Mouse (Mus musculus) limb, embryonic 12.5 days (tissue): ENCODE data around the gene Krit1. TPM values are rescaled to one million over a fixed set of nuclear protein-coding genes. Genes with fewer than 3 reads are reported as not detected.
"Not testable (repeated sequence)": the region's sequence is repeated elsewhere in the genome, so short reads cannot be mapped to it uniquely, and the experiment has no call there.

Experiments
- ATAC-seq: fragments of 200-750 bp; cut with Nextera tagmentation; 2 replicates; pipeline ENCODE4 v1.8.0; 2017; ENCODE audit warnings: low read depth, moderate TSS enrichment; ENCODE audit not compliant: insufficient number of reproducible peaks, insufficient read depth, low FRiP score, low TSS enrichment
- H3K27ac ChIP-seq: fragments of 300-500 bp; sonication (generic); 2 replicates; pipeline ENCODE4 v1.5.1; 2016; ENCODE audit warnings: mild to moderate bottlenecking, moderate library complexity
- H3K27me3 ChIP-seq: fragments of 300-500 bp; sonication (generic); 2 replicates; pipeline ENCODE4 v1.6.1; 2016; ENCODE audit warnings: mild to moderate bottlenecking, moderate library complexity
- H3K36me3 ChIP-seq: fragments of 300-500 bp; sonication (generic); 2 replicates; pipeline ENCODE4 v1.6.1; 2016; ENCODE audit warnings: mild to moderate bottlenecking, moderate library complexity
- H3K4me1 ChIP-seq: fragments of 300-500 bp; sonication (generic); replicated peaks from 2 replicates; pipeline ENCODE4 v1.6.1; 2016
- H3K4me2 ChIP-seq: fragments of 300-500 bp; sonication (generic); 2 replicates; pipeline ENCODE4 v1.6.1; 2016; ENCODE audit warnings: mild to moderate bottlenecking, moderate library complexity
- H3K4me3 ChIP-seq: fragments of 300-500 bp; sonication (generic); replicated peaks from 2 replicates; pipeline ENCODE4 v1.5.1; 2016; ENCODE audit warnings: mild to moderate bottlenecking
- H3K9ac ChIP-seq: fragments of 300-500 bp; sonication (generic); replicated peaks from 2 replicates; pipeline ENCODE4 v1.6.1; 2016; ENCODE audit warnings: mild to moderate bottlenecking, moderate library complexity
- H3K9me3 ChIP-seq: fragments of 300-500 bp; sonication (generic); 2 replicates; pipeline ENCODE4 v1.6.1; 2016; ENCODE audit warnings: mild to moderate bottlenecking, moderate library complexity
- WGBS: fragments of 180-500 bp; shearing (Covaris S2); methylation state at CpG from one replicate; pipeline ENCODE4 v1.1.7; 2016; 5-methylcytosine and 5-hydroxymethylcytosine counted together
- polyA plus RNA-seq: library from polyadenylated mRNA; unstranded; fragments of >200 nt; fragmentation: Nextera tagmentation; extraction: Ambion mirVana; gene quantifications from 2 replicates; pipeline ENCODE4 v1.2.1, GENCODE M21; 2016

The Krit1 gene
- polyA plus RNA-seq, 1 experiment from 2014 or later, result 63.0 TPM

- 75% methylated on average over 4 of the region's 4 CpGs for WGBS
Measured at GRCm38 (mm10) chr5:3800881-3801280, 2.1 kb upstream of the Krit1 start.

DNA sequence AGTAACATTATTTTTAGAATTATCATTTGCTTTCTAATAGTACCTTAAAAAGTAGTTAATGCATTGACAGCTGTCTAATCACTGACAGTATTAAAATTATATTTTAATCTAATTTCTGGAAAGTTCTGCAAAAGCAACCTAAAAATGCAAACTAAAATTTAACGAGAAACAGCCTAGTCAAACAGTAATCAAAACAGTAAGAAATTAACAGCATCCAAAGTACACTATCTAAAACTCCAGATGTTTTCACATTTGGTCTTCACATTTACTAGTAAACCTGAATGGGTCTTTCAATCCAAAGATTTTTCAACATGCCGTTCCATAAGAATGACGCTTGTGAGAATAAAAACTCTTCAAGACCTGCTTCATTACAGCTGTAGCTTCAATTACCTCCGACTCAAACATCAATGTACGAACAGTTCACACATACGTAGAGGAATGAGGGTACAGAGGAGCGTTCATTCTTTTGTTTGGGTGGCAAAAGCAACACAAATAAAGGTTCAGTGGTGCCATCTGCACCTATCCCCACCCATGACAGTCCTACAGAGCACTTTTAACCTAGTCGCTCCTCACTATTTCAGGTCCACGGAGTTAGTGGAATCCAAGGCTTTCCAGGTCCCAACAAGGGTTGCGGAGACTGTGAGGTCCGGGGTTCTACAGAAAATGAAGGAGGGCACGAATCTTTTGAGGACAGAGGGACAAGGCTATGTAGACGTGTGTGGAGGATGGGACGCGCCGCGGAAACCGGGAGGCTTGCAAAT is 1.1 kb upstream of the Krit1 start:
- Histone ChIP-seq H3K27ac (peak overlapping the region; percentile 88; the same call in 1 of the 2 replicates), H3K36me3 (no peaks in the 10 kb centered on the region), H3K9ac (peak overlapping the region; percentile 83), H3K4me1 (peaks cover 7% of the 10 kb centered on the region), H3K4me3 (peak overlapping the region; percentile 84), H3K27me3 (no peaks in the 10 kb centered on the region), H3K9me3 (no peaks in the 10 kb centered on the region), H3K4me2 (peak overlapping the region; percentile 81)
- peak; percentile 2; the same call in 1 of the 2 replicates for ATAC-seq
- WGBS, result 5% methylated on average over 18 of the region's 18 CpGs

More at GRCm38 (mm10) chr5:3800881-3801280, 2.1 kb upstream of the Krit1 start:
- H3K4me2 ChIP-seq, result peak overlapping the region; percentile 26; the same call in 1 of the 2 replicates
- no peaks in the 10 kb centered on the region for H3K36me3 ChIP-seq
- H3K27me3 ChIP-seq, result no peaks in the 10 kb centered on the region
- no peak overlapping the region for H3K4me3 ChIP-seq
- ATAC-seq, result no peak
- peaks cover 7% of the 10 kb centered on the region for H3K4me1 ChIP-seq
- H3K9ac ChIP-seq, result no peak overlapping the region
- no peak overlapping the region for H3K27ac ChIP-seq
- H3K9me3 ChIP-seq, result no peaks in the 10 kb centered on the region

- peak overlapping the region; percentile 83 for H3K9ac ChIP-seq
- H3K36me3 ChIP-seq, result peaks cover 10% of the 10 kb centered on the region; the same call in 1 of the 2 replicates
- whole genome bisulfite sequencing, result under 1% methylated on average over 36 of the region's 36 CpGs
- no peaks in the 10 kb centered on the region for H3K9me3 ChIP-seq
- no peaks in the 10 kb centered on the region for H3K27me3 ChIP-seq
- ATAC-seq, result peak; percentile 72; the same call in 1 of the 2 replicates
- H3K4me3 ChIP-seq, result peak overlapping the region; percentile 84
- H3K4me2 ChIP-seq, result peak overlapping the region; percentile 81
- H3K27ac ChIP-seq, result peak overlapping the region; percentile 88
- peaks cover 7% of the 10 kb centered on the region for H3K4me1 ChIP-seq
Measured at GRCm38 (mm10) chr5:3803292-3804165, 545 bp downstream of the Krit1 start.

GRCm38 (mm10) chr5:3808472-3808871 is 5.5 kb downstream of the Krit1 start:
- H3K36me3 ChIP-seq, result peaks cover 30% of the 10 kb centered on the region
- no peak overlapping the region for H3K4me3 ChIP-seq
- no peak overlapping the region for H3K9ac ChIP-seq
- no peak for ATAC-seq
- H3K4me1 ChIP-seq, result peaks cover 4% of the 10 kb centered on the region; the same call in 1 of the 2 replicates
- H3K27ac ChIP-seq, result no peak overlapping the region
- WGBS, result 100% methylated on average over 1 of the region's 1 CpGs
- no peaks in the 10 kb centered on the region for H3K9me3 ChIP-seq
- no peaks in the 10 kb centered on the region for H3K27me3 ChIP-seq
- H3K4me2 ChIP-seq, result no peak overlapping the region

DNA sequence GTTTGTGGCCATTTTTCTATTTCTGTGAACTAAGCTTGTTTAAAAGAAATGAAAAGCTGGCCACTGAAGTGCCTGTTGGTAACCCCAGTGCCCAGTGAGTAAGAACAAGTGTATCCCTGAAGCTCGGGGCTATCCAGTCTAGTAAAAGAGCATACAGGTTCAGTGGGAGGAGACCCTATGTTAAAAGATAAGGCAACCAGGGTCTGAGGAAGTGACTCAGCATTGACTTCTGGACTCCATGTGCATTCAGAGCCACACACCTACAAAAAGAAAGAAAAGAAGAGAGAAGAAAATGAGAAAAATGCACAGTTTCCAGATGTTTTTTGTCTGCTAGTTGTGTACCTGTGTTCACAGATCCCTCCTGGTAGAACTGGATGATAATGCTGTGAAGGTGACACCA is 31.1 kb downstream of the Krit1 start:
- Histone ChIP-seq H3K4me3 (no peak overlapping the region), H3K9ac (no peak overlapping the region), H3K4me2 (no peak overlapping the region), H3K27ac (no peak overlapping the region), H3K4me1 (no peaks in the 10 kb centered on the region), H3K27me3 (no peaks in the 10 kb centered on the region), H3K9me3 (peaks cover 4% of the 10 kb centered on the region; the same call in 1 of the 2 replicates), H3K36me3 (peaks cover 53% of the 10 kb centered on the region)
- 82% methylated on average over 1 of the region's 1 CpGs for WGBS
- ATAC-seq, result no peak

- no peak for ATAC-seq
- H3K4me2 ChIP-seq, result peak within 1 kb of the TSS; percentile 76
- H3K4me1 ChIP-seq, result 0 out of 2 replicates have a peak, but pooled peaks cover 8% of the 10 kb centered on the region
- peak within 1 kb of the TSS; percentile 60 for H3K9ac ChIP-seq
- H3K27ac ChIP-seq, result no peak within 1 kb of the TSS
- H3K9me3 ChIP-seq, result no peaks in the 10 kb centered on the region
- H3K36me3 ChIP-seq, result peaks cover 16% of the 10 kb centered on the region
- H3K4me3 ChIP-seq, result peak within 1 kb of the TSS; percentile 45
- H3K27me3 ChIP-seq, result no peaks in the 10 kb centered on the region; the same call in 1 of the 2 replicates
- 6% methylated on average over 24 of the region's 24 CpGs for WGBS
Measured at GRCm38 (mm10) chr5:3845026-3845425, 42.0 kb downstream of the Krit1 start, which contains the start of gene Lrrd1. Lrrd1 (plus strand) TSS chr5:3845173.

DNA sequence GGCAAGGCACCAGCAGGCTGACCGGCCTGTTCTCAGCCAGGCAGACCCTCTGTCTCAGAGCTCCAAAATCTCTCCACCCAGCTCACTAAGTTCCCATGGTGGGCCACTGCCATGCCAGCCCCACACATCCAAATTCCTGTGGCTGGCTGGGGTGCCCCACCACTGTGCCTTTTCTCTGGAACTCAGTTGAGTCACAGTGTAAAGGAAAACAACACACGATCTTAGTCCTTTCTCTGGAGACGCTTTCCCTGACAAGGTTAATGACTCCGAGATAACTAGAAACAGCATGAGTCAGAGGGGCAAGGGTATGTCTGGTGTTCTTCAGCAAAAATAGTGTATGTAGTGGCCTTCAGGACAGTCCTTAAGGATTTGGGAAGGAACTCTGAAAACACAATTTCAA is 67.2 kb downstream of the Krit1 start:
- ATAC-seq, result no peak
- Histone ChIP-seq H3K9ac (no peak overlapping the region), H3K27me3 (no peaks in the 10 kb centered on the region), H3K9me3 (no peaks in the 10 kb centered on the region), H3K27ac (no peak overlapping the region), H3K36me3 (no peaks in the 10 kb centered on the region), H3K4me1 (no peaks in the 10 kb centered on the region), H3K4me3 (no peak overlapping the region), H3K4me2 (no peak overlapping the region)
- WGBS, result 67% methylated on average over 4 of the region's 4 CpGs

DNA sequence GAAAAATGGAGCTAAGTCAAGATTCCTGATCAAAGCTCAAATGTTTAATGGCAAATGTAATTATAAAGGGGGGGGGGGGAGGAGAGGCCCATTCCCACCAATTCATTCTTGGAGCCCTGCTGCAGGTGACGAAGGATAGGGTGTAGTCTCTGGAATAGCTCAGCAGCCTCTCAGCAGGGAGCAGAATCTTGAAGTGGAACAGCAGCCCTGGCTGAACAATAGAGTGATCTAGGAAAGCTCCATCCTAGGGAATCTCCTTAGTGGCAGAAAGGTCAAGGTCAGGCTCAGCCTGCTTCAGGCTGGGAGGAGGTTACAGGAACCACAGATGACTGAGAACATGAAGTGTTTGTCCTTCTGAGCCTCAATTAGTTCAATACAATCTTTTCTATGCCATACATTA is 69.4 kb downstream of the Krit1 start:
- H3K4me1 ChIP-seq, result no peaks in the 10 kb centered on the region
- no peak overlapping the region for H3K4me3 ChIP-seq
- no peaks in the 10 kb centered on the region for H3K36me3 ChIP-seq
- H3K27ac ChIP-seq, result no peak overlapping the region
- H3K27me3 ChIP-seq, result no peaks in the 10 kb centered on the region
- H3K4me2 ChIP-seq, result no peak overlapping the region
- no peaks in the 10 kb centered on the region for H3K9me3 ChIP-seq
- ATAC-seq, result no peak
- H3K9ac ChIP-seq, result no peak overlapping the region
- WGBS, result 57% methylated on average over 1 of the region's 1 CpGs

DNA sequence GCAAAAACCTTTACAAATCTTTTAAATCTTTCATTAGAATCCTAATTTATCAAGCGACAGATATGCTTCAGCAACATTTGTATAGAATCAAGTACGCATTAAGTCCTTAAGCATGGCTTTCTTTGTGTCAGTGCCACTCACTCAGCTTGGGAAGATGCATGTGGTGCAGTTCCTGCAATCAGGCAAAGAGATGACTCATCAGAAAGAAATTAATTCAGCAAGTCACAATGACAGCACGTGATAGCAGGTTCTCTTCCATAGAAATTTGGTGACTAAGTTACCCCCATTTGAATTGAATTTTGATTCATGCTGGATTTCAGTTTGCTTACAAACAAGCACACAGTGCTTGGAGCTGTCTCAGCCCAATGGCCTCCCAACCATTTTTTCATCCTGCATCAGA is 70.5 kb downstream of the Krit1 start:
- H3K27ac ChIP-seq, result no peak overlapping the region
- no peak for ATAC-seq
- no peaks in the 10 kb centered on the region for H3K27me3 ChIP-seq
- H3K9me3 ChIP-seq, result no peaks in the 10 kb centered on the region
- H3K4me1 ChIP-seq, result no peaks in the 10 kb centered on the region
- H3K4me3 ChIP-seq, result no peak overlapping the region
- WGBS, result 87% methylated on average over 3 of the region's 3 CpGs
- H3K4me2 ChIP-seq, result no peak overlapping the region
- H3K9ac ChIP-seq, result no peak overlapping the region
- no peaks in the 10 kb centered on the region for H3K36me3 ChIP-seq

DNA sequence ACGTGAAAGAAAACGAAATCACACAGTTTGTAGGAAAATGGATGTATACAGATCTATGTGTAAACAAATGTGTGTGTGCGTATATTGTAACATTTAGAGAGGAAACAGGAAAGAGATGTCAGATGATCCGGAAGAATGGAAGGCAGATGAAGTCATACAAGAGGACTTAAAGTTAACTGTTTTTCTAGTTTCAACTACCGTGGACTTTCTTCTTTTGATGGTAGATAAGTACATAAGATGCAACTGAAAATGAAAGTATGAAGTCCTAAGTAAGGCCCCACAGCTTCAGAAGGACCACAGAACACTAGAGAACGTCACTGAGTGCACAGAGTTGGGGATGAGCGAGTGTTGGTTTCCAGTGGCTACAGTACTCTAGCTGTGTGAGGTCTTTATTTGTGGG is 83.9 kb downstream of the Krit1 start:
- 87% methylated on average over 7 of the region's 7 CpGs for WGBS
- H3K36me3 ChIP-seq, ATAC-seq: not testable (repeated sequence)

DNA sequence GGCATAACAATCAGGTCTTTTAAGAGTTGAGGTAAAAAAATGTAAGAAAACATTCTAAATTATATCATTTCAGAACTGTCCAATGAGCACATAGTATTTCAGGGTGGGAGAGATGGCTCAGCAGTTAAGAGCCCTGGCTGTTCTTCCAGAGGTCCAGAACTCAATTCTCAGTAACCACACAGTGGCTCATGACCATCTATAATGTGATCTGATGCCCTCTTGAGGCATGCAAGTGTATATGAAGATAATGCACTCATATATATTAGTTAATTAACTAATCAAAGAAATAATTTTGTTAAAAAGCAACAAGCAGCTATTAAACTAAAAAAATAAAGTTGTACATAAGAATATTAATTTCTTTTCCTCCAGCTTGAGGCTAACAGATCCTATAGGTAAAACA is 86.2 kb downstream of the Krit1 start:
- no peaks in the 10 kb centered on the region for H3K27me3 ChIP-seq
- no peaks in the 10 kb centered on the region; the same call in 1 of the 2 replicates for H3K36me3 ChIP-seq
- no peak overlapping the region for H3K4me2 ChIP-seq
- H3K27ac ChIP-seq, result no peak overlapping the region
- no peak overlapping the region for H3K9ac ChIP-seq
- H3K9me3 ChIP-seq, result no peaks in the 10 kb centered on the region
- no peak overlapping the region for H3K4me3 ChIP-seq
- no peak for ATAC-seq
- no peaks in the 10 kb centered on the region for H3K4me1 ChIP-seq

More for the DNA sequence above, 83.9 kb downstream of the Krit1 start:
- not testable (repeated sequence) for H3K9ac ChIP-seq, H3K27ac ChIP-seq, H3K4me2 ChIP-seq, H3K4me1 ChIP-seq, H3K27me3 ChIP-seq, H3K9me3 ChIP-seq, H3K4me3 ChIP-seq
